Mouse (Mus musculus) CH12.LX (cell line): Measurements from ENCODE around the gene Plek2. TPM values are rescaled to one million over a fixed set of nuclear protein-coding genes. Genes with fewer than 3 reads are reported as not detected.

Source experiments
- DNase-seq: peaks from one replicate; pipeline ENCODE4 v3.0.0-alpha.2; 2013; ENCODE audit errors: extremely low read depth
- H3K27ac ChIP-seq: 2 replicates; pipeline ENCODE4 v1.5.1; 2012; ENCODE audit warnings: low read depth, mild to moderate bottlenecking, control low read depth, moderate library complexity; ENCODE audit not compliant: insufficient read depth
- H3K27me3 ChIP-seq: replicated peaks from 2 replicates; pipeline ENCODE3; 2012; ENCODE audit warnings: inconsistent platforms
- H3K36me3 ChIP-seq, 2 experiments: replicated peaks in 1 of 2; 2 replicates each; pipeline versions ENCODE3 to v1.6.1; 2012; ENCODE audit warnings: inconsistent platforms in 1 of 2, low read length in 1 of 2, mild to moderate bottlenecking in 1 of 2, mixed read lengths in 1 of 2, moderate library complexity in 1 of 2; ENCODE audit not compliant: control insufficient read depth in 1 of 2, insufficient read depth in 1 of 2
- H3K4me1 ChIP-seq, 2 experiments: 2 replicates each; pipeline ENCODE4 v1.6.1; 2012; ENCODE audit warnings: inconsistent platforms in 1 of 2, moderate library complexity in 1 of 2; ENCODE audit not compliant: insufficient read depth in 2 of 2, control insufficient read depth in 1 of 2
- H3K4me2 ChIP-seq: 2 replicates; pipeline ENCODE4 v1.6.1; 2012; ENCODE audit warnings: low read depth, mild to moderate bottlenecking, control low read depth; ENCODE audit not compliant: poor library complexity, insufficient read depth, severe bottlenecking
- H3K4me3 ChIP-seq, 3 experiments: fragments of 150-350 bp in 1 of 3; sonication (generic) in 1 of 3; replicated peaks in 1 of 3; 2 replicates each; pipeline versions ENCODE3 to v1.5.1; 2011 to 2012; ENCODE audit warnings: low read depth in 2 of 3, low read length in 2 of 3, mild to moderate bottlenecking in 2 of 3, moderate library complexity in 2 of 3, control low read depth in 1 of 3, improper control_type of control experiment in 1 of 3, inconsistent platforms in 1 of 3, mixed read lengths in 1 of 3; ENCODE audit not compliant: poor library complexity in 1 of 3
- H3K79me2 ChIP-seq: replicated peaks from 2 replicates; pipeline ENCODE4 v1.6.1; 2012; ENCODE audit warnings: mild to moderate bottlenecking, moderate library complexity; ENCODE audit not compliant: control insufficient read depth, poor library complexity, insufficient read depth, severe bottlenecking; ENCODE audit errors: extremely low read depth
- H3K9ac ChIP-seq: 2 replicates; pipeline ENCODE4 v1.6.1; 2012; ENCODE audit warnings: low read depth, mild to moderate bottlenecking, control low read depth, moderate library complexity; ENCODE audit not compliant: insufficient read depth
- H3K9me3 ChIP-seq: replicated peaks from 2 replicates; pipeline ENCODE3; 2012; ENCODE audit warnings: low read length, inconsistent platforms, mixed read lengths
- CHD1 ChIP-seq: IDR thresholded peaks from 2 replicates; pipeline ENCODE4 v1.6.1; 2012; ENCODE audit warnings: low read depth, low read length, improper control_type of control experiment, inconsistent platforms
- CHD2 ChIP-seq: IDR thresholded peaks from 2 replicates; pipeline ENCODE4 v1.6.1; 2011; ENCODE audit warnings: low read length, improper control_type of control experiment
- E2F4 ChIP-seq: IDR thresholded peaks from 2 replicates; pipeline ENCODE4 v1.6.1; 2011; ENCODE audit warnings: low read depth, low read length, improper control_type of control experiment; ENCODE audit not compliant: insufficient replicate concordance
- ELF1 ChIP-seq: IDR thresholded peaks from 2 replicates; pipeline ENCODE4 v1.6.1; 2014; ENCODE audit warnings: low read depth, mild to moderate bottlenecking, inconsistent platforms, low read length, improper control_type of control experiment
- EP300 ChIP-seq: IDR thresholded peaks from 2 replicates; pipeline ENCODE4 v1.6.1; 2011; ENCODE audit warnings: low read length, improper control_type of control experiment
- ETS1 ChIP-seq: conservative IDR thresholded peaks from 2 replicates; pipeline ENCODE4 v1.6.1; 2012; ENCODE audit warnings: low read depth, mild to moderate bottlenecking, inconsistent platforms, low read length, improper control_type of control experiment, moderate library complexity
- GABPA ChIP-seq: IDR thresholded peaks from 2 replicates; pipeline ENCODE4 v1.6.1; 2012; ENCODE audit warnings: low read depth, low read length, improper control_type of control experiment, inconsistent platforms; ENCODE audit not compliant: insufficient replicate concordance
- IRF4 ChIP-seq: IDR thresholded peaks from 2 replicates; pipeline ENCODE4 v1.6.1; 2014; ENCODE audit warnings: low read depth, mild to moderate bottlenecking, inconsistent platforms, low read length, improper control_type of control experiment
- JUND ChIP-seq: conservative IDR thresholded peaks from 2 replicates; pipeline ENCODE4 v1.6.1; 2011; ENCODE audit warnings: low read depth, low read length, improper control_type of control experiment
- MAFK ChIP-seq: IDR thresholded peaks from 2 replicates; pipeline ENCODE4 v1.6.1; 2011; ENCODE audit warnings: low read length, improper control_type of control experiment; ENCODE audit not compliant: insufficient replicate concordance
- MAZ ChIP-seq: IDR thresholded peaks from 2 replicates; pipeline ENCODE4 v1.6.1; 2012; ENCODE audit warnings: low read depth, mild to moderate bottlenecking, inconsistent platforms, low read length, improper control_type of control experiment, moderate library complexity
- MEF2A ChIP-seq: IDR thresholded peaks from 2 replicates; pipeline ENCODE4 v1.6.1; 2014; ENCODE audit warnings: low read depth, mild to moderate bottlenecking, inconsistent platforms, low read length, improper control_type of control experiment, borderline replicate concordance
- MXI1 ChIP-seq: IDR thresholded peaks from 2 replicates; pipeline ENCODE4 v1.6.1; 2011; ENCODE audit warnings: mild to moderate bottlenecking, low read depth, low read length, improper control_type of control experiment
- NELFE ChIP-seq: IDR thresholded peaks from 2 replicates; pipeline ENCODE4 v1.6.1; 2011; ENCODE audit warnings: low read depth, low read length, improper control_type of control experiment
- PAX5 ChIP-seq: IDR thresholded peaks from 2 replicates; pipeline ENCODE4 v1.6.1; 2012; ENCODE audit warnings: low read length, inconsistent platforms, mixed read lengths
- POLR2A ChIP-seq: IDR thresholded peaks from 2 replicates; pipeline ENCODE4 v1.6.1; 2011; ENCODE audit warnings: low read depth, mild to moderate bottlenecking, improper control_type of control experiment, low read length
- RAD21 ChIP-seq: IDR thresholded peaks from 2 replicates; pipeline ENCODE4 v1.6.1; 2011; ENCODE audit warnings: low read depth, mild to moderate bottlenecking, low read length, improper control_type of control experiment, moderate library complexity
- RCOR1 ChIP-seq: conservative IDR thresholded peaks from 2 replicates; pipeline ENCODE4 v1.6.1; 2012; ENCODE audit warnings: low read depth, mild to moderate bottlenecking, inconsistent platforms, low read length, improper control_type of control experiment
- TBP ChIP-seq: conservative IDR thresholded peaks from 2 replicates; pipeline ENCODE4 v1.6.1; 2011; ENCODE audit warnings: low read depth, low read length, improper control_type of control experiment
- UBTF ChIP-seq: IDR thresholded peaks from 2 replicates; pipeline ENCODE4 v1.6.1; 2012; ENCODE audit warnings: low read depth, mild to moderate bottlenecking, inconsistent platforms, low read length, improper control_type of control experiment, moderate library complexity
- USF1 ChIP-seq: IDR thresholded peaks from 2 replicates; pipeline ENCODE4 v1.6.1; 2014; ENCODE audit warnings: low read depth, mild to moderate bottlenecking, inconsistent platforms, low read length, improper control_type of control experiment
- ZC3H11A ChIP-seq: IDR thresholded peaks from 2 replicates; pipeline ENCODE4 v1.6.1; 2012; ENCODE audit warnings: low read depth, mild to moderate bottlenecking, inconsistent platforms, low read length, improper control_type of control experiment
- ZMIZ1 ChIP-seq: IDR thresholded peaks from 2 replicates; pipeline ENCODE4 v1.6.1; 2012; ENCODE audit warnings: low read depth, mild to moderate bottlenecking, inconsistent platforms, low read length, improper control_type of control experiment
- ZNF384 ChIP-seq: IDR thresholded peaks from 2 replicates; pipeline ENCODE4 v1.6.1; 2012; ENCODE audit warnings: low read depth, low read length, improper control_type of control experiment, inconsistent platforms
- dilution Hi-C: fragments of 300-500 bp; cut with MboI; formaldehyde crosslinking; loops from 2 replicates; pipeline ENCODE4 v1.14.3; 2020; ENCODE audit warnings: low sequenced_read_pairs; ENCODE audit not compliant: extremely low pct_unique_long_range_greater_than_20kb, extremely low pct_ligation_motif_present
- in situ Hi-C: fragments of 300-500 bp; cut with MboI; formaldehyde crosslinking; loops from 3 replicates; pipeline ENCODE4 v1.14.3; 2019; ENCODE audit warnings: low sequenced_read_pairs, low pct_ligation_motif_present, low pct_unique_long_range_greater_than_20kb, mixed read lengths
- polyA plus RNA-seq: library from polyadenylated mRNA; unstranded; fragments of >175 nt; gene quantifications from 2 replicates; pipeline ENCODE4 v1.2.1, GENCODE M21; 2012; ENCODE audit warnings: low read depth; ENCODE audit not compliant: insufficient read length
- total RNA-seq, 2 experiments: library from RNA; depleted of rRNA; stranded (reverse); fragments of 300-350 nt in 1 of 2; fragments of >200 nt in 1 of 2; gene quantifications; 2 replicates each; pipeline ENCODE4 v1.2.3; 2012 to 2014

The Plek2 gene
- total and polyA plus RNA-seq, 3 experiments, result 0.85 TPM; not detected in 2

DNA sequence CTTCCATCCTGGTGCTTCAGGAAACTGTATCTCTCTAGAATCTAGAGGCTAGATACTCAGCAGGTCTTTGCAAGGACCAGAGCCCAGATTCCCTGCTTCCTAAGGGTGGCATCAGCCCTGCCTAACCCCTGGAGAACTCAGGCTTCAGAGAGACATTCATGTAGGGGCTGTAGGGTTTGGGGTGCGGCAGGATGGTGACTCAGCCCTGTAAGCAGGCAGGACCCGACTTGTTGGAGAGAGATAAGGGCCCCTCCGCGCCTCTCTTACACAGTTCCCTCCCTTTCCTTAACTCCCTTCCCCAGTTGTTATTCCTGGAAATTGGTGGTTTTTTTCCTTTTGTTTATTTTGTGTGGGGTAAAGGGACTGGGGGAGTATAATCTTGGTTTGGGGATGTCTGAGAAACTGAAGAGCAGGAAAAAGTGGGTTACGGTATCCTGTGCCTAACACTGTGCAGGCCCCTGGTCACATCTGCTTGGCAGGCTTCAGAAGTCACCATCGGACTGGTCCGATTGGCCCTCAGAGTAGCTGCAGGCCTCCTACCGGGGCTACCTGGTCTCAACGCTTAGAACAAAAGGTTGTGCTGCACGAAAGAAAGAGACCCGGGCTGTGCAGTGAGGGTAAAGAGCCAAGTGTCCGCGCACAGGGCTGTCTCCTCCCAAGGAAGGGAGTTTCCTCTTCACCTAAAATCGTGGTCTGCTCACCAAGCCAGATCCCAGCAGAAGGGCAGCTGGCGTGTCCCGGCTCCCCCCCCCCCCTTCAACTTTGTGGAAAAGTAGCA, 4.1 kb upstream of the Plek2 start:
- in situ Hi-C loops (no loop called here), dilution Hi-C loops (no loop called here)
- Histone ChIP-seq H3K27me3 (no peaks in the 10 kb centered on the region), H3K27ac (no peak overlapping the region), H3K4me2 (no peak overlapping the region; the same call in 1 of the 2 replicates), H3K4me3 (no peak overlapping the region), H3K9me3 (peaks cover 6% of the 10 kb centered on the region), H3K9ac (no peak overlapping the region), H3K4me1 (peaks cover 0 to 5% of the 10 kb centered on the region in 2 experiments; a peak in 2 of 4 replicates), H3K79me2 (no peaks in the 10 kb centered on the region), H3K36me3 (no peaks in the 10 kb centered on the region)
- no peak for DNase-seq
- TF ChIP-seq E2F4, result no peak
- TF ChIP-seq ETS1, result no peak
- no peak for TF ChIP-seq MAFK
- TF ChIP-seq NELFE, result no peak
- TF ChIP-seq GABPA, result no peak
- no peak for TF ChIP-seq MEF2A
- TF ChIP-seq CHD1, result no peak
- TF ChIP-seq JUND, result no peak
- no peak for TF ChIP-seq RAD21
- TF ChIP-seq TBP, result no peak
- TF ChIP-seq ZMIZ1, result no peak
- no peak for TF ChIP-seq ZC3H11A

DNA sequence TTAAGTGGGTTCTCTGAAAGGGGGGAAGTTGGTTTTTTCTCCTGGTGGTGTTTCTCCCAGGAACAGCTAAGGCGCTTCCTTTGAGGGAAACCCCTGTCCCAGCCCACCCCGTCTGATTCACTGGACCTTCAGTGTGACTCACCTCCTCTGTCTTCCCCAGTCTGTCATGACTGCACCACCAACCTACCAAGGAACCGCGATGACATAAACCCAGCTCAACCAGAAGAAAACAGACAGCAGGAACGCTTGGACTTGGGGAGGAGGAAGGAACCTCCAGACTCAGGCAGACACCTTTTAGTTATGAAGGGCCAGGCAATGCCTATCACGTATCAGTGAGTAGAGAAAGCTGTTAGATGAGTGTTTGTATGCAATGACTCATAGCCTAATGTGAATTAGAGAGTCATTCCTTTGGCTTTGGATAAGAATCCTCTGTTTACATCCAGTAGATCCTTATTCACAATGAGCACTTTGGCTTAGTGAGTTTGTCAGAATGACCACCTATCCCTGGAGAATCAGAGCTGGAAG, 1.4 kb upstream of the Plek2 start:
- Histone ChIP-seq H3K9me3 (peaks cover 6% of the 10 kb centered on the region), H3K79me2 (no peaks in the 10 kb centered on the region), H3K36me3 (no peaks in the 10 kb centered on the region), H3K4me1 (peaks cover 0 to 5% of the 10 kb centered on the region in 2 experiments; a peak in 2 of 4 replicates), H3K27ac (no peak overlapping the region), H3K4me3 (no peak overlapping the region), H3K4me2 (no peak overlapping the region), H3K27me3 (no peaks in the 10 kb centered on the region), H3K9ac (no peak overlapping the region)
- dilution Hi-C loops (no loop called here), in situ Hi-C loops (no loop called here)
- no peak for DNase-seq
- no peak for TF ChIP-seq PAX5
- TF ChIP-seq NELFE, result no peak
- no peak for TF ChIP-seq IRF4
- no peak for TF ChIP-seq ZNF384
- no peak for TF ChIP-seq UBTF
- TF ChIP-seq ETS1, result no peak
- TF ChIP-seq ELF1, result no peak
- TF ChIP-seq JUND, result no peak
- no peak for TF ChIP-seq USF1
- TF ChIP-seq POLR2A, result no peak
- no peak for TF ChIP-seq EP300
- TF ChIP-seq MAZ, result no peak
- no peak for TF ChIP-seq MAFK
- no peak for TF ChIP-seq CHD2
- no peak for TF ChIP-seq RCOR1
- TF ChIP-seq MXI1, result no peak
